Mouse (Mus musculus): ENCODE measurements around the gene Pygl. TPM values are rescaled to one million over a fixed set of nuclear protein-coding genes. Genes with fewer than 3 reads are reported as not detected.
A peak's percentile ranks its signal among the peaks of the same experiment; 100 is the strongest.
"Not testable (repeated sequence)": the region's sequence is repeated elsewhere in the genome, so short reads cannot be mapped to it uniquely, and the experiment has no call there.

Gene Pygl
- polyA plus RNA-seq, 1 experiment from 2014 or later, result 8.0 TPM

GRCm38 (mm10) chr12:70192267-70192727 lies 39.0 kb downstream of the Pygl start:
- Histone ChIP-seq H3K4me1 (ENCODE audit: control insufficient read depth, insufficient read depth, low read length) (no peaks in the 10 kb centered on the region), H3K27ac (ENCODE audit: low read depth, low read length) (no peak overlapping the region), H3K9me3 (ENCODE audit: control insufficient read depth, low read length) (no peaks in the 10 kb centered on the region), H3K4me3 (ENCODE audit: low read depth, low read length) (no peak overlapping the region), H3K27me3 (ENCODE audit: control insufficient read depth, insufficient read depth, low read length) (no peaks in the 10 kb centered on the region), H3K9ac (ENCODE audit: low read length) (no peak overlapping the region), H3K36me3 (ENCODE audit: control insufficient read depth, insufficient read depth, low read length) (no peaks in the 10 kb centered on the region), H3K4me2 (peak overlapping the region; percentile 31)
- WGBS, result 39% methylated on average over 19 of the region's 19 CpGs
- ATAC-seq (ENCODE audit: low FRiP score) (0 out of 2 replicates have a peak, but pooled peaks have one; percentile 22), DNase-seq (ENCODE audit: low spot score, missing footprints) (no peak)

GRCm38 (mm10) chr12:70184173-70184783 lies 47.0 kb downstream of the Pygl start:
- DNase-seq (ENCODE audit: low spot score, missing footprints), result no peak
- Histone ChIP-seq H3K36me3 (ENCODE audit: control insufficient read depth, insufficient read depth, low read length) (no peaks in the 10 kb centered on the region), H3K27ac (ENCODE audit: low read depth, low read length) (no peak overlapping the region), H3K4me2 (no peak overlapping the region), H3K9ac (ENCODE audit: low read length) (no peak overlapping the region), H3K4me1 (ENCODE audit: control insufficient read depth, insufficient read depth, low read length) (no peaks in the 10 kb centered on the region), H3K27me3 (ENCODE audit: control insufficient read depth, insufficient read depth, low read length) (no peaks in the 10 kb centered on the region), H3K9me3 (ENCODE audit: control insufficient read depth, low read length) (peaks cover 5% of the 10 kb centered on the region; the same call in 1 of the 2 replicates), H3K4me3 (ENCODE audit: low read depth, low read length) (no peak overlapping the region)
- 79% methylated on average over 22 of the region's 22 CpGs for WGBS
- ATAC-seq (ENCODE audit: low FRiP score), result no peak

- H3K4me1 ChIP-seq (ENCODE audit: control insufficient read depth, insufficient read depth, low read length); H3K36me3 ChIP-seq (ENCODE audit: control insufficient read depth, insufficient read depth, low read length); H3K27me3 ChIP-seq (ENCODE audit: control insufficient read depth, insufficient read depth, low read length); DNase-seq (ENCODE audit: low spot score, missing footprints); H3K9ac ChIP-seq (ENCODE audit: low read length); ATAC-seq (ENCODE audit: low FRiP score); H3K27ac ChIP-seq (ENCODE audit: low read depth, low read length); H3K4me2 ChIP-seq; H3K9me3 ChIP-seq (ENCODE audit: control insufficient read depth, low read length); H3K4me3 ChIP-seq (ENCODE audit: low read depth, low read length): not testable (repeated sequence)
- 91% methylated on average over 8 of the region's 8 CpGs for WGBS
Measured at GRCm38 (mm10) chr12:70183507-70183906, 47.8 kb downstream of the Pygl start.

GRCm38 (mm10) chr12:70169969-70170368 lies 61.3 kb downstream of the Pygl start:
- DNase-seq (ENCODE audit: low spot score, missing footprints) (no peak), ATAC-seq (ENCODE audit: low FRiP score) (no peak)
- H3K9ac ChIP-seq (ENCODE audit: low read length), result no peak overlapping the region
- H3K27ac ChIP-seq (ENCODE audit: low read depth, low read length), result no peak overlapping the region
- H3K36me3 ChIP-seq (ENCODE audit: control insufficient read depth, insufficient read depth, low read length), result no peaks in the 10 kb centered on the region
- no peaks in the 10 kb centered on the region for H3K9me3 ChIP-seq (ENCODE audit: control insufficient read depth, low read length)
- H3K4me1 ChIP-seq (ENCODE audit: control insufficient read depth, insufficient read depth, low read length), result no peaks in the 10 kb centered on the region
- no peak overlapping the region for H3K4me3 ChIP-seq (ENCODE audit: low read depth, low read length)
- H3K4me2 ChIP-seq, result no peak overlapping the region
- 85% methylated on average over 1 of the region's 1 CpGs for WGBS
- H3K27me3 ChIP-seq (ENCODE audit: control insufficient read depth, insufficient read depth, low read length), result no peaks in the 10 kb centered on the region

GRCm38 (mm10) chr12:70167950-70168349 lies 63.3 kb downstream of the Pygl start:
- H3K27ac ChIP-seq (ENCODE audit: low read depth, low read length), result no peak overlapping the region
- 87% methylated on average over 4 of the region's 4 CpGs for WGBS
- ATAC-seq (ENCODE audit: low FRiP score), result no peak
- no peaks in the 10 kb centered on the region for H3K36me3 ChIP-seq (ENCODE audit: control insufficient read depth, insufficient read depth, low read length)
- no peak overlapping the region for H3K4me2 ChIP-seq
- no peak overlapping the region for H3K9ac ChIP-seq (ENCODE audit: low read length)
- no peaks in the 10 kb centered on the region for H3K9me3 ChIP-seq (ENCODE audit: control insufficient read depth, low read length)
- DNase-seq (ENCODE audit: low spot score, missing footprints), result no peak
- no peak overlapping the region for H3K4me3 ChIP-seq (ENCODE audit: low read depth, low read length)
- no peaks in the 10 kb centered on the region for H3K27me3 ChIP-seq (ENCODE audit: control insufficient read depth, insufficient read depth, low read length)
- H3K4me1 ChIP-seq (ENCODE audit: control insufficient read depth, insufficient read depth, low read length), result no peaks in the 10 kb centered on the region

- Histone ChIP-seq H3K4me3 (ENCODE audit: low read depth, low read length) (no peak overlapping the region), H3K9ac (ENCODE audit: low read length) (no peak overlapping the region), H3K4me2 (no peak overlapping the region), H3K27me3 (ENCODE audit: control insufficient read depth, insufficient read depth, low read length) (no peaks in the 10 kb centered on the region), H3K36me3 (ENCODE audit: control insufficient read depth, insufficient read depth, low read length) (no peaks in the 10 kb centered on the region), H3K9me3 (ENCODE audit: control insufficient read depth, low read length) (no peaks in the 10 kb centered on the region), H3K27ac (ENCODE audit: low read depth, low read length) (no peak overlapping the region), H3K4me1 (ENCODE audit: control insufficient read depth, insufficient read depth, low read length) (no peaks in the 10 kb centered on the region)
- WGBS, result 88% methylated on average over 3 of the region's 3 CpGs
- ATAC-seq (ENCODE audit: low FRiP score) (no peak), DNase-seq (ENCODE audit: low spot score, missing footprints) (peak; percentile 72)
Measured at GRCm38 (mm10) chr12:70164741-70165140, 66.5 kb downstream of the Pygl start.

GRCm38 (mm10) chr12:70161057-70161456 lies 70.2 kb downstream of the Pygl start:
- 89% methylated on average over 5 of the region's 5 CpGs for WGBS
- no peaks in the 10 kb centered on the region for H3K9me3 ChIP-seq (ENCODE audit: control insufficient read depth, low read length)
- H3K9ac ChIP-seq (ENCODE audit: low read length), result no peak overlapping the region
- no peak overlapping the region for H3K4me3 ChIP-seq (ENCODE audit: low read depth, low read length)
- ATAC-seq (ENCODE audit: low FRiP score), result no peak
- H3K36me3 ChIP-seq (ENCODE audit: control insufficient read depth, insufficient read depth, low read length), result no peaks in the 10 kb centered on the region
- no peak overlapping the region for H3K27ac ChIP-seq (ENCODE audit: low read depth, low read length)
- H3K4me1 ChIP-seq (ENCODE audit: control insufficient read depth, insufficient read depth, low read length), result no peaks in the 10 kb centered on the region
- no peak overlapping the region for H3K4me2 ChIP-seq
- DNase-seq (ENCODE audit: low spot score, missing footprints), result peak; percentile 75
- H3K27me3 ChIP-seq (ENCODE audit: control insufficient read depth, insufficient read depth, low read length), result no peaks in the 10 kb centered on the region

- Histone ChIP-seq H3K4me1 (ENCODE audit: control insufficient read depth, insufficient read depth, low read length) (no peaks in the 10 kb centered on the region), H3K4me3 (ENCODE audit: low read depth, low read length) (no peak overlapping the region), H3K9me3 (ENCODE audit: control insufficient read depth, low read length) (no peaks in the 10 kb centered on the region), H3K27me3 (ENCODE audit: control insufficient read depth, insufficient read depth, low read length) (no peaks in the 10 kb centered on the region), H3K36me3 (ENCODE audit: control insufficient read depth, insufficient read depth, low read length) (no peaks in the 10 kb centered on the region), H3K4me2 (no peak overlapping the region), H3K27ac (ENCODE audit: low read depth, low read length) (no peak overlapping the region), H3K9ac (ENCODE audit: low read length) (no peak overlapping the region)
- DNase-seq (ENCODE audit: low spot score, missing footprints) (peak; percentile 64), ATAC-seq (ENCODE audit: low FRiP score) (no peak)
- WGBS, result 54% methylated on average over 5 of the region's 5 CpGs
Measured at GRCm38 (mm10) chr12:70157292-70158066, 73.8 kb downstream of the Pygl start.

GRCm38 (mm10) chr12:70156222-70156621 lies 75.1 kb downstream of the Pygl start:
- Histone ChIP-seq H3K9ac (ENCODE audit: low read length) (no peak overlapping the region), H3K9me3 (ENCODE audit: control insufficient read depth, low read length) (no peaks in the 10 kb centered on the region), H3K4me3 (ENCODE audit: low read depth, low read length) (no peak overlapping the region), H3K4me1 (ENCODE audit: control insufficient read depth, insufficient read depth, low read length) (no peaks in the 10 kb centered on the region), H3K27me3 (ENCODE audit: control insufficient read depth, insufficient read depth, low read length) (no peaks in the 10 kb centered on the region), H3K27ac (ENCODE audit: low read depth, low read length) (no peak overlapping the region), H3K36me3 (ENCODE audit: control insufficient read depth, insufficient read depth, low read length) (no peaks in the 10 kb centered on the region), H3K4me2 (no peak overlapping the region)
- 80% methylated on average over 6 of the region's 6 CpGs for WGBS
- DNase-seq (ENCODE audit: low spot score, missing footprints), result peak; percentile 69
- no peak for ATAC-seq (ENCODE audit: low FRiP score)

Measured in midbrain, embryonic 11.5 days (tissue).